Mouse (Mus musculus) limb, embryonic 14.5 days (tissue): Measurements from ENCODE around the gene Pigv. TPM values are rescaled to one million over a fixed set of nuclear protein-coding genes. Genes with fewer than 3 reads are reported as not detected.

Source experiments
- ATAC-seq: fragments of 200-750 bp; cut with Nextera tagmentation; 2 replicates; pipeline ENCODE4 v1.8.0; 2017; ENCODE audit warnings: low read depth, moderate number of reproducible peaks, moderate TSS enrichment; ENCODE audit not compliant: low FRiP score
- DNase-seq: peaks from one replicate; pipeline ENCODE4 v3.0.0-alpha.2; 2015; ENCODE audit warnings: low spot score
- H3K27ac ChIP-seq: fragments of 300-500 bp; sonication (generic); replicated peaks from 2 replicates; pipeline ENCODE4 v1.5.1; 2014; ENCODE audit warnings: low read depth, mild to moderate bottlenecking, low read length, moderate library complexity, mixed read lengths
- H3K27me3 ChIP-seq: fragments of 300-500 bp; sonication (generic); 2 replicates; pipeline ENCODE4 v1.6.1; 2014; ENCODE audit warnings: low read length, mixed read lengths; ENCODE audit not compliant: control insufficient read depth, insufficient read depth
- H3K36me3 ChIP-seq: fragments of 300-500 bp; sonication (generic); 2 replicates; pipeline ENCODE4 v1.6.1; 2014; ENCODE audit warnings: mild to moderate bottlenecking, low read length, moderate library complexity, mixed read lengths; ENCODE audit not compliant: control insufficient read depth, insufficient read depth
- H3K4me1 ChIP-seq: fragments of 300-500 bp; sonication (generic); 2 replicates; pipeline ENCODE4 v1.6.1; 2014; ENCODE audit warnings: antibody characterized with exemption, low read length, mixed read lengths; ENCODE audit not compliant: control insufficient read depth, insufficient read depth
- H3K4me2 ChIP-seq: fragments of 300-500 bp; sonication (generic); replicated peaks from 2 replicates; pipeline ENCODE4 v1.6.1; 2014; ENCODE audit warnings: low read depth, mild to moderate bottlenecking, low read length, moderate library complexity; ENCODE audit not compliant: severe bottlenecking
- H3K4me3 ChIP-seq: fragments of 300-500 bp; sonication (generic); replicated peaks from 2 replicates; pipeline ENCODE4 v1.5.1; 2014; ENCODE audit warnings: low read length
- H3K9ac ChIP-seq: fragments of 300-500 bp; sonication (generic); 2 replicates; pipeline ENCODE4 v1.6.1; 2014; ENCODE audit warnings: mild to moderate bottlenecking, low read depth, low read length, moderate library complexity; ENCODE audit not compliant: severe bottlenecking
- H3K9me3 ChIP-seq: fragments of 300-500 bp; sonication (generic); 2 replicates; pipeline ENCODE4 v1.6.1; 2016; ENCODE audit warnings: low read length; ENCODE audit not compliant: control insufficient read depth
- POLR2A ChIP-seq: fragments of 200-500 bp; IDR thresholded peaks from 2 replicates; pipeline ENCODE4 v1.8.0; 2012; ENCODE audit warnings: inconsistent platforms, mild to moderate bottlenecking, moderate library complexity, borderline replicate concordance; ENCODE audit not compliant: insufficient read depth, insufficient read length; ENCODE audit errors: extremely low read depth
- WGBS: fragments of 180-500 bp; shearing (Covaris S2); extraction: QIAGEN DNeasy Blood & Tissue Kit; methylation state at CpG from one replicate; pipeline ENCODE4 v1.1.7; 2014; 5-methylcytosine and 5-hydroxymethylcytosine counted together
- polyA plus RNA-seq, 2 experiments: library from polyadenylated mRNA; depleted of rRNA in 1 of 2; stranded (reverse) in 1 of 2; unstranded in 1 of 2; fragments of >200 nt; fragmentation: Nextera tagmentation in 1 of 2; extraction: Ambion mirVana in 1 of 2; gene quantifications; 2 replicates each; pipeline versions ENCODE4 v1.2.1 to v1.2.3; 2012 to 2014

Gene Pigv
- polyA plus RNA-seq (2012; rRNA removed) = 12.2 and 13.7 TPM in 2 replicates
- polyA plus RNA-seq (2014; fragmentation: Nextera tagmentation; extraction: Ambion mirVana) = 10.9 and 12.5 TPM in 2 replicates

DNA sequence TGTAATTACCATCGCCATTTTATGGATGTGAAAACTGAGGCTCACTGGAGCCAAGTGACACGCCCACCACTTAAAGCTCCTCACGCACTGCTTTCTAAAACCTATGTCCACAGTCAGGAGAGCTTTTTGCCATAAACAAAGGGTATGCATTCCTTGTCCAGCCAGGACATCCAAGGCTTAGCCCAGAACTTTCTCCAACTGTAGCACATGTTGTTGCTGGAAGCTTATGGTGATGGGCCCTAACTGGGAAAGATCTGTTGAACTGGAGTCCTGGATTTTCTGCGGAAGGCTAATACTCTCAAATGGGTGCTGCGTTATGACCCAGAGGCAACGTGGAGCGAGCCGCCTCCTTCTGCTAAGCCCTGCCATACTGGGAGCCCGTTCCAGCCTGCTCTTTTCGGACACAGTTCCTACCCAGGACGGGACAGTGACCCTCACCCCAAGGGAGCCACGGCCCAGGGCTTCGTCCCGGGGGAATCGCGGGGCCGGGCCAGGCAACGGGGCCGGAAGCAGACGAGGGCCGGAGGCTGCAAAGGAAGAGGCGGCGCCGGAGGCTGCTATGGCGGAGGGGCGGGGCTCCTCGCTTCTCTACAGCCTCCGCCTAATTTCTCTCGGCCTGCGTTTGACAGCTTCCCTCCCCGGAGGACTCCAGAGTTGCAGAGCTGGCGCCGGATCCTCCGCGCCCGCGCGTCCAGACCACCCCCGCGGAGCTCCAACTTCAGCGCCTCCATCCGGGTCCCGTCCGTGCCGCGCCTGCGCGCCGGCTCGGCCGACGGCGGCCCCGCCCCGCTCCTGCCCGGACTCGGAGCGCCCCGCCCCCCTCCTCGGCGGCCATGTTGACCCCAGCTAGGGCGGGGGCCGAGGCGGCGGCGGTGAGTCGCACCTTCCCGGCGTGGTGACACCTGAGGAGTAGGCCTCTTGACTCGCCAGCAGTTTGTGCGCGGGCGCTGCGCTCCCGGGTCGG, at the start of gene Pigv:
Pigv (minus strand) TSS at position 767 of the 964 bp plus-strand sequence.
- H3K4me2 ChIP-seq = peak within 1 kb of the TSS; percentile 65
- no peaks in the 10 kb centered on the region for H3K9me3 ChIP-seq
- H3K4me1 ChIP-seq = peaks cover 28% of the 10 kb centered on the region
- H3K4me3 ChIP-seq = peak within 1 kb of the TSS; percentile 69
- peak within 1 kb of the TSS; percentile 93 for H3K27ac ChIP-seq
- ATAC-seq (peak; percentile 90), DNase-seq (peak; percentile 91)
- peak within 1 kb of the TSS; percentile 85 for H3K9ac ChIP-seq
- TF ChIP-seq POLR2A = no peak; the same call in 1 of the 2 replicates
- no peaks in the 10 kb centered on the region for H3K27me3 ChIP-seq
- under 1% methylated on average over 53 of the region's 76 CpGs for WGBS
- 0 out of 2 replicates have a peak, but pooled peaks cover 10% of the 10 kb centered on the region for H3K36me3 ChIP-seq

DNA sequence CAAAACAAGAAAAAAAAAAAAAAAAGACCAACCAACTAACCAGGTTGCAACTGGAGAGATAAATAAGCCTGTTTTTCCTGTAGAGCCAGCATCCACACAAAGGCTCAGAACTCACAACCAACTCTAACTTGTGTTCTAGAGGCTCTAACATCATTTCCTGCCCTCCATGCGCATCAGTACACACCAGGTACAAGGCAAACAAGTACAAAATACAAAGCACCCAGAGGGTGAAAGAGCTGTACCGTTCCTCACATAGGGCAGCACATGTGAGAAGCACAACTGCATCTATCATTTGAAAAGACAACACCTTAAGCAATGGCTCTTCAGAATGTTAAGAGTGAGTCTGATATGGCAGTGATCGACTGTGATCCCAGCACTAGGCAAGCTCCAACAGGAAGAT, 47.3 kb upstream of the Pigv start:
- H3K27ac ChIP-seq = no peak overlapping the region
- WGBS = 86% methylated on average over 3 of the region's 3 CpGs
- no peak for TF ChIP-seq POLR2A

GRCm38 (mm10) chr4:133712755-133713154, 40.3 kb upstream of the Pigv start:
- WGBS = 85% methylated on average over 5 of the region's 5 CpGs
- H3K36me3 ChIP-seq = peaks cover 81% of the 10 kb centered on the region

More for the DNA sequence above, 47.3 kb upstream of the Pigv start:
- Histone ChIP-seq H3K4me2 (no peak overlapping the region), H3K4me1 (no peaks in the 10 kb centered on the region), H3K36me3 (peaks cover 89% of the 10 kb centered on the region), H3K4me3 (no peak overlapping the region), H3K9ac (no peak overlapping the region), H3K27me3 (no peaks in the 10 kb centered on the region), H3K9me3 (no peaks in the 10 kb centered on the region)
- ATAC-seq = no peak
- DNase-seq = no peak

DNA sequence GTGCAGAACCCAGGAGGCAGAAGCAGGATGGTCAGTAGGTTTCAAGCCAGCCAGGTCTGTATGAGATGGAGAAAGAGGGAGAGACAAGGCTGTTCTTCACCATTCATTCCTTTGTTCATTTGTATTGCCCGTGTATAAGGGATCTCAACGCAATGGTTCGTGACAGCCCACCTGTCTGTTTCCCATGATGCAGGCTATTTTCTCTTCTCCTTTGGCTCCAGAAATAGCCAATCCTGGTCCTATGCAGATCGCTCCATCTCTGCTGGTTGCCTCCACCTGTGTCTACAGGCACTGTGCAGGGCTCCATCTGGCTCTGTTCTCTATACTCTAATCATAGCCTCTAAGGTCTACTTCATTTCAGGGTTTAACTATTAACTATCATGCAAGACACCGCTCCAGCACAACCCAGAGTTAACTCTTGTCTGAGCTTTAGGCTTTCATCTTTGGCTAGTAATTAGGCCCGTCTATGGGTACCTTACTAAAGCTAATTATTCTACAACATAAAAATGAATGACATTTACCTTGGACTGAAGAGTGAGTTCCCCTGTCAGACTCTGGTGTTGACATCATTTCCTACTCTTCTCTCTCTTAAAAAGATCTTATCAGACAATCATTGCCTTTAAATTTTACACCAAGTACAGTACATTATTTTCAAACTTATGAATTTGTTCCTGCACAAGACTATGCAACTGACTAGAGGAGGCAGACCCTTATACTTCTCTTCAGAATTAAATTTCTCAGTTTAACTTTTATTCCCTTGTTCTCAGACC, 39.0 kb upstream of the Pigv start:
- Histone ChIP-seq H3K36me3 (peaks cover 80% of the 10 kb centered on the region), H3K27me3 (no peaks in the 10 kb centered on the region), H3K4me2 (no peak overlapping the region), H3K4me1 (peaks cover 3% of the 10 kb centered on the region; the same call in 1 of the 2 replicates), H3K9ac (no peak overlapping the region), H3K27ac (no peak overlapping the region), H3K9me3 (no peaks in the 10 kb centered on the region), H3K4me3 (no peak overlapping the region)
- TF ChIP-seq POLR2A = no peak
- ATAC-seq (no peak), DNase-seq (no peak)
- 89% methylated on average over 6 of the region's 6 CpGs for WGBS

More at GRCm38 (mm10) chr4:133712755-133713154, 40.3 kb upstream of the Pigv start:
- no peak for DNase-seq
- no peak overlapping the region for H3K9ac ChIP-seq
- H3K27me3 ChIP-seq = no peaks in the 10 kb centered on the region
- H3K4me1 ChIP-seq = no peaks in the 10 kb centered on the region
- no peak overlapping the region for H3K27ac ChIP-seq
- ATAC-seq = no peak
- no peak overlapping the region for H3K4me2 ChIP-seq
- H3K4me3 ChIP-seq = no peak overlapping the region
- no peaks in the 10 kb centered on the region for H3K9me3 ChIP-seq
- TF ChIP-seq POLR2A = no peak

GRCm38 (mm10) chr4:133709395-133709794, 36.9 kb upstream of the Pigv start:
- Histone ChIP-seq H3K4me1 (peaks cover 3% of the 10 kb centered on the region; the same call in 1 of the 2 replicates), H3K9me3 (no peaks in the 10 kb centered on the region), H3K27me3 (no peaks in the 10 kb centered on the region), H3K4me3 (no peak overlapping the region), H3K27ac (no peak overlapping the region), H3K9ac (no peak overlapping the region), H3K36me3 (peaks cover 76% of the 10 kb centered on the region), H3K4me2 (no peak overlapping the region)
- 91% methylated on average over 2 of the region's 2 CpGs for WGBS
- DNase-seq (no peak), ATAC-seq (no peak)
- TF ChIP-seq POLR2A = no peak
